Mouse (Mus musculus) embryonic stem cell, embryonic (primary cell): Measurements from ENCODE around the gene Rasa3.

Source experiments
- CTCF ChIA-PET, 4 experiments: fragments of 300-600 bp in 2 of 4; fragments of 350-600 bp in 2 of 4; sonication (Branson Sonifier 250); formaldehyde crosslinking; loops; one replicate each; lab custom pipeline; 2022; ENCODE audit warnings: inconsistent platforms in 2 of 4; lab: Charles Lee
- POLR2A ChIA-PET, 4 experiments: fragments of 300-600 bp in 2 of 4; fragments of 350-600 bp in 2 of 4; sonication (Branson Sonifier 250); formaldehyde crosslinking; loops; one replicate each; lab custom pipeline; 2022; ENCODE audit warnings: antibody characterized with exemption in 4 of 4, inconsistent platforms in 1 of 4; lab: Charles Lee

Gene Rasa3

DNA sequence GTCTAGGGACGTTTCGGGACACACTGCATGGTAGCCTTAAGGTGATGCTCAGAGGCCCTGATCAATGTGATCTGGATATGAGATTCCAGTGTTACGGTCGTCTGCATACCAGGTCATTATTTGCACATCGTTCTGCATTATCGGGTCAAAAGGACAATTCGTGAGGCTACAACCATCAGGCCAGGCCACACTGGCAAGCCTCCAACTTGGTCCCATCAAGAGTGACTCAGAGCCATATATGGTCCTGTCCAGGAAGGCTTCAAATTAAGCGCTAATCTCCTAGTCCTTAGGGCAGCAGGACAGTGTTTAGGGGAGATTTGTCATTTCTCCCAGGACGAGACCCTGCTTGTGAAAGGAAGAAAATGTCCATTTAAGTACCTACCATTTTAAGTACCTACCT lies 63.3 kb downstream of the Rasa3 start:
- CTCF ChIA-PET, result interaction anchor here in 2 of 4 experiments (0.7 to 1.1 kb wide), 2 partner anchors 11 to 201 kb away, joined by 3 read pairs; no protein-coding TSS in a partner anchor

GRCm38 (mm10) chr8:13611702-13612101 lies 65.7 kb downstream of the Rasa3 start:
- ChIA-PET CTCF (no interaction called here), POLR2A (interaction anchor here in 1 of 4 experiments (0.6 kb wide), 1 partner anchor 11 kb away, joined by 7 read pairs; no protein-coding TSS in a partner anchor)

More for the DNA sequence above, 63.3 kb downstream of the Rasa3 start:
- POLR2A ChIA-PET, result interaction anchor here in 2 of 4 experiments (0.5 to 1.2 kb wide), 2 partner anchors 10 to 451 kb away, joined by 3 to 4 read pairs; no protein-coding TSS in a partner anchor

DNA sequence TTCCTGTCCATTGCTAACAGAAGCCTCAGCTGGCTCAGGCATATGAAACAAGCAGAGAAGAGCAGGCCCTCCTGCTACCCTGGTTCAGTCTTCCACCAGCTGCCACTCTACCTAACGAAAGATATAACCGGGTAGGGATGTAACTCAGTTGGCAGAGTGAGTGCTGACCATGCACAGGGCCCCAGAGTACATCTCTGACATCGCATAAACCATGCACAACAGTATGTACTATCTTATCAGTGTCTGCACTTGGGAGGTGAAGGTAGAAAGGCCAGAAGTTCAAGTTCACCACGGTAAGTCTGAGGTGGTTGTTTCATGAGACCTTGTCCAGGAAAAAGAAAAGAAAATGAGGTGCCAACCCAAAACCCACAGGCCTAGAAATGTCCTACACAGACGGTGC lies 67.4 kb downstream of the Rasa3 start:
- POLR2A ChIA-PET, result no interaction called here
- CTCF ChIA-PET, result no interaction called here

- CTCF ChIA-PET, result no interaction called here
- POLR2A ChIA-PET, result no interaction called here
Observed at GRCm38 (mm10) chr8:13608946-13609345, 68.5 kb downstream of the Rasa3 start.

DNA sequence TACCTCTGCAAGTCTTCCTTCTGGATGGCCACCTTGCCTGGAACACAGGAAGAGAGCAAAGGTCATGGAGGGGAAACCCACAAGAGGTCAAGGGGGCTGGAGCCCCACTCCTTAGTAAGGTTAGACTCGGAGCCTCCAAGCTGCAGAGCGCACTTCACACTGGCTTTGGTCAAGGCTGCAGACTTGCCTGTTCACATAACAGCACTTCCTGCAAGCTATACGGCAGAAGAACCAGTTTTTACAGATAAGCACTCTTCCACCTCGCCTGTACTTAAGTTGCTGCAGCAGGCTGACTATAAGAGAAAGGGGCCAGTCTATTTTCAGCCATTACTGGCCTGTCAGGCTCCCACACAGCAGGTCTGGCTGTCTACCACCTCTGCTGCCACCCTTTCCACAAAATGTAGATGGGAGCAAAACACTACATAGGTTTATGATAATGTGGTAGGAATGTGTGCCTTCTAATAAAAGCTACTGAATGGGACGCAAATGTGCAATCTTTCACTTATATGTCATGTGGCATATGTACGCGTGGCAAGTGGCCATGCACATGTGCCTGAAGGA lies 71.4 kb downstream of the Rasa3 start:
- POLR2A ChIA-PET, result interaction anchor here in 2 of 4 experiments (0.6 to 0.7 kb wide), 3 partner anchors 23 to 116 kb away, joined by 3 read pairs; no protein-coding TSS in a partner anchor
- CTCF ChIA-PET, result no interaction called here

DNA sequence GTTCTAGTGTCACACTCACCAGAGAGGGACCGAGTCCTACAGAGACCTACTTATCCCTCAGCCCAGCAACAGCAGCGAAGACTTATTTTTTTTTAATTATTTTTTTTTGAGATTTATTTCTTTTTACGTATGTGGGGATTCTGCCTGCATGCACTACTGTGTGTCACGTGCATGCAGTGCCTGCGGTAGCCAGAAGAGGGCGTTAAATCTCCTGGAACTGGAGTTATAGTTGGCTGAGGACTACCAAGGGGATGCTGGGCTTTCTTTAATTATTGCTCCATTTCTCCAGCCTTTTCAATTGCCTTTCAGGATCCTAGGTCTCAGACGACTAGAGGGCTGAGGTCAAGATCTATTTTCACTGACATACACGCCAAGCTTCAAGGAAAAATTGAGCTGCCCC lies 74.8 kb downstream of the Rasa3 start:
- POLR2A ChIA-PET, result interaction anchor here in 1 of 4 experiments (1.3 to 1.9 kb wide), 3 partner anchors 10 to 75 kb away, joined by 3 to 8 read pairs (median 4); partner anchors contain the start of gene Rasa3

GRCm38 (mm10) chr8:13601166-13601565 lies 76.2 kb downstream of the Rasa3 start:
- ChIA-PET CTCF (interaction anchor here in 1 of 4 experiments (0.5 kb wide), 1 partner anchor 11 kb away, joined by 3 read pairs; no protein-coding TSS in a partner anchor), POLR2A (interaction anchor here in 3 of 4 experiments (0.7 to 1.9 kb wide), 5 partner anchors 8 to 77 kb away, joined by 3 to 8 read pairs (median 4); partner anchors contain the start of gene Rasa3 (in 1 of the 3))

More for the DNA sequence above, 74.8 kb downstream of the Rasa3 start:
- CTCF ChIA-PET, result interaction anchor here in 2 of 4 experiments (0.6 to 1.2 kb wide), 3 partner anchors 12 to 77 kb away, joined by 3 to 4 read pairs (median 3); no protein-coding TSS in a partner anchor

DNA sequence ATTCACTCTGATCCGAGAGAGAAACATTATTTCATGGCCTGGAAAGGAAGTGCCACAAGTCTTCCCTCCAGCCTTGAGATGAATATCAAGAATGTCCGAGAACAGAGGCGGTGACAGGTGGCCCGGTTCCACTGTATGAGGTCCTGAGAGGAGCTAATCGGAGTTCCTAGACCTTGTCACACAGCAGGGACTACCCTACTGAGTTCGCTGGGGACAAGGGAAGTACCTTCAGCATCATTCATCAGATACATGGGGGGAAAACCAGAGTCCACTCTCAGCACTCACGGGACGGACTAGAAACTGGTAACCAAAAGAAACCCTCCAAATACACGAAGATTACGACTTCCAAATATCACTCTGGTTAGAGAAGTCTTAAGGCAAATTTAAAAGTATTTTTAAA lies 76.7 kb downstream of the Rasa3 start:
- POLR2A ChIA-PET, result interaction anchor here in 3 of 4 experiments (0.7 to 1.9 kb wide), 3 partner anchors 11 to 52 kb away, joined by 3 to 8 read pairs (median 7); no protein-coding TSS in a partner anchor

DNA sequence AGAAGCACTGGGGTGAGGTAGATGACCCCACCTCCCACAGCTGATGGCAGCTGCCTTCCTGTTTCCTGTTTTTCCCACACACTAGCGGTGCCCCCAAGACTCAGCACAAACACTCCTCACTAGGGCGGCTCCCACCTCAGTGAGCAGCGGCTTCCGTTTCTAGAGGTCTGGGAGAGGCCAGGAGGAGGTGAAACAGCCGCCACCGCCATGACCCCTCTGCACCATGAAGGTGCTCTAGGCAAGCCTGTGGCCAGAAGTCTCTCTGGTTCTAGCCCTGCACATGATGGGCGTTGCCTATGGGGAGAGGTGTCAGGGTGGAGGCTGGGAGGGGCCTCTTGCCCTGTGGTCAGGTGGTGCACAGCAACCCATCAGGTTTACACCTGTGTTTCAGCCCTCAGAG lies 77.2 kb downstream of the Rasa3 start:
- ChIA-PET CTCF (interaction anchor here in 2 of 4 experiments (0.7 to 0.8 kb wide), 2 partner anchors 31 to 158 kb away, joined by 3 read pairs; partner anchors contain the start of gene Cdc16 (in 1 of the 2)), POLR2A (no interaction called here)

More for the DNA sequence above, 76.7 kb downstream of the Rasa3 start:
- CTCF ChIA-PET, result no interaction called here

GRCm38 (mm10) chr8:13597777-13598176 lies 79.6 kb downstream of the Rasa3 start:
- ChIA-PET POLR2A (interaction anchor here in 1 of 4 experiments (1.1 kb wide), 2 partner anchors 46 to 104 kb away, joined by 3 read pairs; no protein-coding TSS in a partner anchor), CTCF (no interaction called here)

DNA sequence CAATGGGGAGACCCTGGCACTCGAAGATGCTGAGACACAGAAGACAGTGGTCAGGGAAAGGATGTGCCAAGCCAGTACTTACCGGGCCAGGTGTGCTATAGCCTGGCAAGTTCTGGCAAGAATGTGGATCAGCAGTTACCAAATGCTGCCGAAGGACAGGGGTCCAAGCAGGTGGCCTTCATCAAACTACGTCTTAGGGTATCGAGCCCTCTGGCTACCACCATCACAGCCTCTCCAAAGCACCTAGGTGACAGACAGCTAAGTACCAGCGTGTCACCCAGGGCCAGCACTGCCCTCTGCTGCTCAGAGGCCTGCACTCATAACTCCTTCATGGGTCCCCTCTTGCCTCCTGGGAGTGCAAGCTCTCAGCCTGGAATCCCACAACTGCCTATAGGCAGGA lies 81.5 kb downstream of the Rasa3 start:
- CTCF ChIA-PET, result no interaction called here
- POLR2A ChIA-PET, result no interaction called here

- CTCF ChIA-PET, result interaction anchor here in 1 of 4 experiments (0.6 kb wide), 2 partner anchors 7 to 82 kb away, joined by 6 to 8 read pairs; no protein-coding TSS in a partner anchor
- POLR2A ChIA-PET, result no interaction called here
Observed at GRCm38 (mm10) chr8:13594884-13595323, 82.5 kb downstream of the Rasa3 start.

- POLR2A ChIA-PET, result interaction anchor here in 1 of 4 experiments (1.5 to 1.6 kb wide), 2 partner anchors 9 to 182 kb away, joined by 3 to 4 read pairs; no protein-coding TSS in a partner anchor
- CTCF ChIA-PET, result no interaction called here
Observed at GRCm38 (mm10) chr8:13593340-13593739, 84.1 kb downstream of the Rasa3 start.

DNA sequence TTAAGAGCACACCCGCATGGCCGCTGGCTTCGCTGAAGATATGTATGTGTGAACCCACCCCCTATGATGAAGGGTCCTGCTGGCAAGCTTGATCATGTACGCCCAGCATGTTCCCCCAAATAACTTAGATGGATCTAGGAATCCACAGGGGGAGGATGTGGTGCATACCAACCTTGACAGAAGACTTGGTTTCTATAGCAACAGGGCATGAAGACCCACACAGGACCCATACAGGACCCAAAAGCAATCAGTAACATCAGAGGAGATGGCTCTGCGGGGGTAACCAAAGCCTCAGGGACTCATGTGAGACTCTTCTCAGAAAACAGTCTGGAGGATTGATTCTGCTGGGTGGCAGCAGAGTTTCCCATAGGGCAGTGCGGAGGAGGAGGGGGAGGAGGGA lies 86.2 kb downstream of the Rasa3 start:
- ChIA-PET CTCF (no interaction called here), POLR2A (no interaction called here)

DNA sequence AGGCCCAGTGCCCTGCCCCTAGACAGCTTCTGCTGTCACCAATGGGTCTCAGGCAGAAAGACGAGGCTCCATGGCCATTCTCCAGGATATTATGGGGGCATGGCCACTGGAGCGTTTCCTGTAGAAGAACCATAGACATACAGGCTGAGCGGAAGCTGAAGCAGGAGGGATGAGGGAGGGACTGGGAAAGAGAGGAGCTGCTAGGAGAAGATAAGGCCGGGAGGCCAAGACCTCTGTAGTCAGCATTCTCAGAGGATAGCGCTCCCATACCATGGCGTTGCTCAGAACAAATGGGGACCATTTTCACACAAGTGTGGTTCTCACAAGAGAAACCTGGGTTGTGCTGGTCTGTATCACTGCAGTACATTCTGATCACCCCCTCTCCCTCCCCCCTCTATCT lies 88.3 kb downstream of the Rasa3 start:
- CTCF ChIA-PET, result interaction anchor here in 1 of 4 experiments (0.6 kb wide), 1 partner anchor 120 kb away, joined by 3 read pairs; no protein-coding TSS in a partner anchor

DNA sequence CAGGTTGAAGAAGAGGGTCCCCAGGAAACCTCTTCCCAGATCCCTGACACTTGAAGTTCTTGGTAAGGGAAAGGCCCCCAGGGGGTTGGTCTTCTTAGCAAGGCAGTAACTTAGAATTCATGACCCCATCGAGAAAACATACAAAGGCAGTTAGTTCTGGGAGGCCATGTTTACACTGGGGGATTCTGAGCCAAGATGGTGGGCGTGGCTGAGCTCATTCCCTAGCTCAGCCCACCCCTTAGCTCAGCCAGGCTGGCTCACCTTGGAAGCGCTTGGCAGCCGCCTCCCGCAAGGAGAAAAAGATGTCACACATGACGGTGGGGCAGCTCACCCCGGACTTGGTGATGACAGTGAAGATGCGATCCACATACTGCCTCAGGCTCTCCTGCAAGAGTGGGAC lies 92.8 kb downstream of the Rasa3 start:
- ChIA-PET CTCF (no interaction called here), POLR2A (interaction anchor here in 2 of 4 experiments (0.6 to 1.0 kb wide), 2 partner anchors 36 to 149 kb away, joined by 3 read pairs; partner anchors contain the start of gene Tmem255b (in 1 of the 2))

More for the DNA sequence above, 88.3 kb downstream of the Rasa3 start:
- POLR2A ChIA-PET, result no interaction called here

DNA sequence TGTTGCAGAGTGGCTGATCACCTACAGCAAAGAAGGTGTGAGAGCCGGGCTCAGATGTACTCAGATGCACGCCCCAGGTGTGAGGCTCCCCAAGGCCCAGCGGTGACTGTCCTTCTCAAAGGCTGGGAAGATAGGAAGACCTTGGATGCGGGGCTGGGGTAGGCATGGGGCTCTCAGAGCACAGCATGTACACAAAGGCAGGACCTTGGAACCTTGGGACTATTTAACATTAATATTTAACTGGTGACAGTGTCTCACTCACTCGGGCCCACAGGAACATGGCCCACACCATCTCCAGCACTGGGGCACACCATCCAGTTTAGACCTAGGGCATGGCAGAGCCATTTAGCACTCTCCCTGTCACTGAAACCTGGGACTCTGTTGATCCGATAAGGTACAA lies 99.5 kb downstream of the Rasa3 start:
- ChIA-PET POLR2A (no interaction called here), CTCF (no interaction called here)

- ChIA-PET POLR2A (interaction anchor here in 2 of 4 experiments (0.6 to 2.5 kb wide), 4 partner anchors 11 to 61 kb away, joined by 3 to 8 read pairs (median 4); no protein-coding TSS in a partner anchor), CTCF (no interaction called here)
Observed at GRCm38 (mm10) chr8:13571999-13572398, 105.4 kb downstream of the Rasa3 start.

DNA sequence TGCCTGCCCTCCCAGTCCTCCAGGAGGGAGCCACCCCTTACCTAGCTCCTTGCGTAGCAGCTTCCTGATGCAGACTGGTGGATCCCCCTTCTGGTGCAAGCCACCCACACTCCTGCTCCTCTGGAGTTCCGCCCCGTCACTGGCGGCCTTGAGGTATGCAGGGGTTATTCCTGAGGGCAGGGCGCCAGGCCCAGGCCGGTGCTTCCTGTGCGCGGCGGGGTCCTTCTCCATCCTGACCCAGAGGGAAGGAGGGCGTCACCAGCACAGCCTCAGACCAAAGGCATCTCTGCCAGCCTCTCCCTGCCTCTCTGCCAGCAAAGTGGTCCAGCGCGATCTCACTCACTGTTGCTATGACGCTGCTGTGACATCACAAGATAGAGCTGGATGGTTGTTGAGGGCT lies 115.3 kb downstream of the Rasa3 start, which contains the start of gene 1700029H14Rik:
TSS of gene 1700029H14Rik (minus strand) at position 344 of the 400 bp plus-strand sequence.
- ChIA-PET CTCF (interaction anchor here in 3 of 4 experiments (0.5 to 1.5 kb wide), 9 partner anchors 13 to 231 kb away, joined by 3 to 7 read pairs (median 3); no protein-coding TSS in a partner anchor), POLR2A (interaction anchor here in 2 of 4 experiments (1.0 to 2.1 kb wide), 3 partner anchors 13 to 15 kb away, joined by 3 to 9 read pairs (median 4); no protein-coding TSS in a partner anchor)
